Mouse (Mus musculus) hindbrain, embryonic 13.5 days (tissue): ENCODE results near the gene Ublcp1. TPM values are rescaled to one million over a fixed set of nuclear protein-coding genes. Genes with fewer than 3 reads are reported as not detected.

ENCODE experiments used
- ATAC-seq: fragments of 200-750 bp; cut with Nextera tagmentation; 2 replicates; pipeline ENCODE4 v1.8.0; 2017; ENCODE audit warnings: moderate TSS enrichment; ENCODE audit not compliant: low FRiP score
- H3K27ac ChIP-seq: fragments of 300-500 bp; sonication (generic); 2 replicates; pipeline ENCODE4 v1.5.1; 2015; ENCODE audit warnings: inconsistent platforms, mild to moderate bottlenecking, moderate library complexity
- H3K27me3 ChIP-seq: fragments of 300-500 bp; sonication (generic); 2 replicates; pipeline ENCODE4 v1.6.1; 2015; ENCODE audit warnings: mild to moderate bottlenecking, inconsistent platforms
- H3K36me3 ChIP-seq: fragments of 300-500 bp; sonication (generic); 2 replicates; pipeline ENCODE4 v1.6.1; 2015; ENCODE audit warnings: mild to moderate bottlenecking, inconsistent platforms
- H3K4me1 ChIP-seq: fragments of 300-500 bp; sonication (generic); replicated peaks from 2 replicates; pipeline ENCODE4 v1.6.1; 2015; ENCODE audit warnings: inconsistent platforms
- H3K4me2 ChIP-seq: fragments of 300-500 bp; sonication (generic); 2 replicates; pipeline ENCODE4 v1.6.1; 2015; ENCODE audit warnings: inconsistent platforms, mild to moderate bottlenecking, moderate library complexity
- H3K4me3 ChIP-seq: fragments of 300-500 bp; sonication (generic); 2 replicates; pipeline ENCODE4 v1.5.1; 2015; ENCODE audit warnings: mild to moderate bottlenecking, inconsistent platforms
- H3K9ac ChIP-seq: fragments of 300-500 bp; sonication (generic); 2 replicates; pipeline ENCODE4 v1.6.1; 2015; ENCODE audit warnings: mild to moderate bottlenecking, inconsistent platforms
- H3K9me3 ChIP-seq: fragments of 300-500 bp; sonication (generic); 2 replicates; pipeline ENCODE4 v1.6.1; 2016; ENCODE audit warnings: inconsistent platforms
- WGBS: fragments of 180-500 bp; shearing (Covaris S2); methylation state at CpG from one replicate; pipeline ENCODE4 v1.1.7; 2015; 5-methylcytosine and 5-hydroxymethylcytosine counted together
- microRNA-seq: library from miRNA; unstranded; fragments of <30 nt; microRNA quantifications from one replicate; pipeline ENCODE4, GENCODE M21; 2016
- polyA plus RNA-seq: library from polyadenylated mRNA; unstranded; fragments of >200 nt; fragmentation: Nextera tagmentation; extraction: Ambion mirVana; gene quantifications from 2 replicates; pipeline ENCODE4 v1.2.1, GENCODE M21; 2015

Gene Ublcp1
- polyA plus RNA-seq, 1 experiment from 2014 or later: 60.1 TPM

DNA sequence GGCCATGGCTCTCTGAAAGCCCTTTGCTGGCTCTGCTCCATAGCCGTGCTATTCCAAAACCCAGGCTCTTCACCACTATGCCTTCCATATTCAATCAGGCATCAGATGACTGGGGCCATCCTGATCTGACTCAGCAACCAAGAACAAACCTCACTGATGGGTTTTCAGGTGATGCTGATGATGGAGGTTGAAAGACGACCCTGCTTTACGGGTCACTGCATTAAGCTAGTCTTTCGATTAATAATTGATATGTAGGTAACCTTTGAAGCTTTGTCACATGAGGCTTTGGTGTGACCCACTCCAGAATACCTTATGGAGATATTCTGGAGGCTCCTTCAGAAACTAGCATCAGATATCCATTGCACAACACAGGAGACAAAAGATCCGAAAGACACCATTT, 63.8 kb downstream of the Ublcp1 start:
- no peak for ATAC-seq

DNA sequence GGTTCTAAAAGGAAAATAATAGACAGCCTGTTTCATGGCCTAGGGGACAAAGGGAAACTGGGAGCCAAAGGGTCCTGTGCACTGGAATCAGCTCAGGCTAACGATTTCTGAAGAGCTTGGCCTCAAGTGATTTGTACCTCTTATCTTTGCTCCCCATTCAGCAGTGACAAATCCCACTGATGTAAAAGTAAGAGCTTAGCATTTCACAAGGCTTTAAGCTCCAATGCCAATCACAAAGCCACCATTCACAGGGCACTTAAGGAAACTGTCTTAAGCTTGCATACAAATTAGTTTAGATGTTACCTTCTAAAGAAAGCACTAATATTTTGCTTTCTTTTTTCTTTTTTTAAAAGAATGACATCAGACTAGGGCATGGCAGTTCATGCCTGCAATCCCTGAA, 64.3 kb downstream of the Ublcp1 start:
- no peak overlapping the region for H3K4me3 ChIP-seq
- peaks cover 13% of the 10 kb centered on the region; the same call in 1 of the 2 replicates for H3K4me1 ChIP-seq
- H3K9ac ChIP-seq: no peak overlapping the region
- no peaks in the 10 kb centered on the region for H3K9me3 ChIP-seq
- ATAC-seq: no peak
- no peaks in the 10 kb centered on the region for H3K36me3 ChIP-seq
- no peaks in the 10 kb centered on the region for H3K27me3 ChIP-seq
- WGBS: 23% methylated on average over 1 of the region's 1 CpGs
- no peak overlapping the region for H3K4me2 ChIP-seq
- no peak overlapping the region for H3K27ac ChIP-seq

More for the DNA sequence above, 63.8 kb downstream of the Ublcp1 start:
- H3K4me1 ChIP-seq: peaks cover 11% of the 10 kb centered on the region; the same call in 1 of the 2 replicates
- H3K36me3 ChIP-seq: no peaks in the 10 kb centered on the region
- no peak overlapping the region for H3K4me2 ChIP-seq
- no peak overlapping the region for H3K4me3 ChIP-seq
- no peaks in the 10 kb centered on the region for H3K27me3 ChIP-seq
- 76% methylated on average over 5 of the region's 5 CpGs for WGBS
- no peaks in the 10 kb centered on the region for H3K9me3 ChIP-seq
- H3K27ac ChIP-seq: no peak overlapping the region
- no peak overlapping the region for H3K9ac ChIP-seq

DNA sequence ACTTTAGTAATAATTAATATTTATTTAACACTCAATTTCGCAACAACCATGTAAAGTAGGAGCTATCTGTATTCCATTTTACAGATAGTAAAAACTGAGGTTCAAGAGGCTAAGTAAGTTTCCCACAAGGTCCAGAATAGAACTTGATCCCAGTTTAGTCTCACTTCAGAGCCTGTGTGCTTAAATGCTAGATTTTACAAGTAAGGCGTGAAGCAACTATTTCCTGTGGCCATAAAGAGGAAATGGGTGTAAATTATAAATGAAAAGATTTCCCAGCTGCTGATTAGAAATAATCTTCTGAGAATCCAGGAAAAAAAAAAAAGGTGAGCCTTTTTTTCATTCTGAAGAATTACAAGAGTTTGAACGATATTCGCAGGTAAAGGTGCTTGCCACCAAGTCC, 65.2 kb downstream of the Ublcp1 start:
- Histone ChIP-seq H3K9ac (no peak overlapping the region), H3K4me1 (peaks cover 13% of the 10 kb centered on the region; the same call in 1 of the 2 replicates), H3K27ac (no peak overlapping the region), H3K4me2 (no peak overlapping the region), H3K36me3 (no peaks in the 10 kb centered on the region), H3K27me3 (no peaks in the 10 kb centered on the region), H3K4me3 (no peak overlapping the region), H3K9me3 (no peaks in the 10 kb centered on the region)
- no peak for ATAC-seq
- 92% methylated on average over 4 of the region's 4 CpGs for WGBS

Small RNA genes within 50 kb of the gene (microRNA-seq; reads per million reads assigned to microRNA genes)
- not detected for gene Gm22121

Other genes starting within 250 kb of the Ublcp1 start
- gene Il12b, start 70.4 kb downstream of the Ublcp1 start, polyA plus RNA-seq: 0.17 TPM in 1 of 2 replicates, not detected in the other
- 108 and 111 TPM in 2 replicates for gene Rnf145, start 48.5 kb upstream of the Ublcp1 start, polyA plus RNA-seq
- gene Ebf1, start 146.8 kb upstream of the Ublcp1 start, polyA plus RNA-seq: 135 and 159 TPM in 2 replicates